Mouse (Mus musculus): ENCODE data around the gene Nr1d1.
A peak's percentile ranks its signal among the peaks of the same experiment; 100 is the strongest.

Nr1d1 gene

GRCm38 (mm10) chr11:98752562-98753140 is 22.5 kb downstream of the Nr1d1 start:
- DNase-seq (ENCODE audit: low spot score in 2 of 2): no peak

GRCm38 (mm10) chr11:98751221-98751782 is 23.8 kb downstream of the Nr1d1 start:
- no peak for DNase-seq (ENCODE audit: low spot score in 2 of 2)

GRCm38 (mm10) chr11:98750351-98751201 is 24.6 kb downstream of the Nr1d1 start:
- peak in 1 of 2 experiments; percentile 81 for DNase-seq (ENCODE audit: low spot score in 2 of 2)

GRCm38 (mm10) chr11:98749716-98750115 is 25.4 kb downstream of the Nr1d1 start:
- DNase-seq (ENCODE audit: low spot score in 2 of 2): no peak

- DNase-seq (ENCODE audit: low spot score in 2 of 2): no peak
Observed at GRCm38 (mm10) chr11:98748506-98749416, 26.4 kb downstream of the Nr1d1 start.

GRCm38 (mm10) chr11:98747804-98748505 is 27.2 kb downstream of the Nr1d1 start:
- no peak for DNase-seq (ENCODE audit: low spot score in 2 of 2)

GRCm38 (mm10) chr11:98746855-98747693 is 28.1 kb downstream of the Nr1d1 start:
- DNase-seq (ENCODE audit: low spot score in 2 of 2): peak; percentile 95 to 96

- no peak for DNase-seq (ENCODE audit: low spot score in 2 of 2)
Observed at GRCm38 (mm10) chr11:98745932-98746853, 28.9 kb downstream of the Nr1d1 start.

GRCm38 (mm10) chr11:98744456-98745019 is 30.6 kb downstream of the Nr1d1 start:
- DNase-seq (ENCODE audit: low spot score in 2 of 2): no peak

GRCm38 (mm10) chr11:98743655-98744345 is 31.3 kb downstream of the Nr1d1 start:
- peak in 1 of 2 experiments; percentile 52 for DNase-seq (ENCODE audit: low spot score in 2 of 2)

- peak in 1 of 2 experiments; percentile 62 for DNase-seq (ENCODE audit: low spot score in 2 of 2)
Observed at GRCm38 (mm10) chr11:98742397-98743291, 32.5 kb downstream of the Nr1d1 start.

GRCm38 (mm10) chr11:98741622-98742396 is 33.3 kb downstream of the Nr1d1 start:
- DNase-seq (ENCODE audit: low spot score in 2 of 2): no peak

- no peak for DNase-seq (ENCODE audit: low spot score in 2 of 2)
Observed at GRCm38 (mm10) chr11:98741051-98741620, 34.0 kb downstream of the Nr1d1 start.

- DNase-seq (ENCODE audit: low spot score in 2 of 2): peak in 1 of 2 experiments; percentile 66
Observed at GRCm38 (mm10) chr11:98740393-98741050, 34.6 kb downstream of the Nr1d1 start, which contains the start of gene Thra. Gene Thra, plus strand, starts transcription at chr11:98740638.

GRCm38 (mm10) chr11:98740026-98740392 is 35.1 kb downstream of the Nr1d1 start:
- DNase-seq (ENCODE audit: low spot score in 2 of 2): no peak

All from left cerebral cortex, adult 9 months (tissue).